Mouse (Mus musculus) small intestine, adult 2 months (tissue): Measurements from ENCODE around the gene Gm10354.
"Not testable (repeated sequence)": the region's sequence is repeated elsewhere in the genome, so short reads cannot be mapped to it uniquely, and the experiment has no call there.

ENCODE experiments used
- CTCF ChIP-seq: fragments of 200-500 bp; IDR thresholded peaks from 2 replicates; pipeline ENCODE4 v1.5.1; 2012; ENCODE audit warnings: low read depth, mild to moderate bottlenecking, control low read depth, inconsistent platforms, low read length, moderate library complexity, mixed read lengths; ENCODE audit not compliant: insufficient replicate concordance, insufficient read length; ENCODE audit errors: extremely low read depth
- POLR2A ChIP-seq: fragments of 200-500 bp; IDR thresholded peaks from 2 replicates; pipeline ENCODE4 v1.6.1; 2012; ENCODE audit warnings: low read depth, mild to moderate bottlenecking, control low read depth, inconsistent platforms, low read length, moderate library complexity

DNA sequence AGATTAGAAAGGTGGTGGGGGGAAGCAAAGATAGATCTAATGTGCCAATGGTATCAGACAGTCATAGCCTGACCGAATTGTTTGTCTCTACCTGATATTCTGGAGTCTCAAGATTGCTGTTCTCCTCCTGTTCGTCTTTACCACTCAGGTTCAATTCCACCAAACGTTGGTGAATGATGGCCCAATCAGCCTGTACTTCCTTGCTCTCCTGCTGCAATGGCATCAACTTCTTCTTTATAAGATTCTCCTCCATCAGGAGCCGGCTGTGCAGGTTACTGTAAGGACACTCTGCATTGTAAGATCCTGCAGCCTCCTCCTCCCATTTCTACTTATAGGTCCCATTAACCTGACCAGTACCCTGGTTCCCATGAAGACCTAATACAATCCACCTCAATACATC lies 3.4 kb downstream of the Gm10354 start:
- not testable (repeated sequence) for TF ChIP-seq CTCF, POLR2A
